Mouse (Mus musculus): ENCODE results near the gene Shb.

Shb gene

GRCm38 (mm10) chr4:45527562-45528354, 4.5 kb downstream of the Shb start:
- DNase-seq (ENCODE audit: low spot score) = peak; percentile 32

GRCm38 (mm10) chr4:45526846-45527561, 5.3 kb downstream of the Shb start:
- no peak for DNase-seq (ENCODE audit: low spot score)

GRCm38 (mm10) chr4:45526175-45526574, 6.1 kb downstream of the Shb start:
- DNase-seq (ENCODE audit: low spot score) = no peak

GRCm38 (mm10) chr4:45525541-45525940, 6.7 kb downstream of the Shb start:
- DNase-seq (ENCODE audit: low spot score) = no peak

- DNase-seq (ENCODE audit: low spot score) = no peak
Measured at GRCm38 (mm10) chr4:45524602-45525001, 7.7 kb downstream of the Shb start.

- no peak for DNase-seq (ENCODE audit: low spot score)
Measured at GRCm38 (mm10) chr4:45523360-45523759, 8.9 kb downstream of the Shb start.

- no peak for DNase-seq (ENCODE audit: low spot score)
Measured at GRCm38 (mm10) chr4:45522956-45523355, 9.3 kb downstream of the Shb start.

GRCm38 (mm10) chr4:45522583-45522900, 9.7 kb downstream of the Shb start:
- DNase-seq (ENCODE audit: low spot score) = no peak

GRCm38 (mm10) chr4:45521705-45522582, 10.3 kb downstream of the Shb start:
- DNase-seq (ENCODE audit: low spot score) = no peak

GRCm38 (mm10) chr4:45520375-45520774, 11.9 kb downstream of the Shb start:
- no peak for DNase-seq (ENCODE audit: low spot score)

- DNase-seq (ENCODE audit: low spot score) = no peak
Measured at GRCm38 (mm10) chr4:45517399-45517798, 14.9 kb downstream of the Shb start.

GRCm38 (mm10) chr4:45515894-45516293, 16.4 kb downstream of the Shb start:
- no peak for DNase-seq (ENCODE audit: low spot score)

- no peak for DNase-seq (ENCODE audit: low spot score)
Measured at GRCm38 (mm10) chr4:45514406-45514805, 17.9 kb downstream of the Shb start.

GRCm38 (mm10) chr4:45513791-45514293, 18.4 kb downstream of the Shb start:
- DNase-seq (ENCODE audit: low spot score) = no peak

GRCm38 (mm10) chr4:45513340-45513739, 18.9 kb downstream of the Shb start:
- no peak for DNase-seq (ENCODE audit: low spot score)

GRCm38 (mm10) chr4:45510163-45510562, 22.1 kb downstream of the Shb start:
- no peak for DNase-seq (ENCODE audit: low spot score)

- DNase-seq (ENCODE audit: low spot score) = no peak
Measured at GRCm38 (mm10) chr4:45509416-45509815, 22.9 kb downstream of the Shb start.

- no peak for DNase-seq (ENCODE audit: low spot score)
Measured at GRCm38 (mm10) chr4:45508469-45508868, 23.8 kb downstream of the Shb start.

GRCm38 (mm10) chr4:45507476-45507875, 24.8 kb downstream of the Shb start:
- DNase-seq (ENCODE audit: low spot score) = no peak

GRCm38 (mm10) chr4:45507039-45507438, 25.2 kb downstream of the Shb start:
- no peak for DNase-seq (ENCODE audit: low spot score)

- DNase-seq (ENCODE audit: low spot score) = no peak
Measured at GRCm38 (mm10) chr4:45506613-45507012, 25.7 kb downstream of the Shb start.

- no peak for DNase-seq (ENCODE audit: low spot score)
Measured at GRCm38 (mm10) chr4:45505671-45506070, 26.6 kb downstream of the Shb start.

All from layer of hippocampus, adult 11-12 months (tissue).